Mouse (Mus musculus) stomach, postnatal 0 days (tissue): ENCODE results near the gene Mrpl48.

Source experiments
- CTCF ChIP-seq: IDR thresholded peaks from 2 replicates; pipeline ENCODE4 v1.5.1; 2016; ENCODE audit warnings: antibody characterized with exemption, low read depth, mild to moderate bottlenecking, moderate library complexity
- EP300 ChIP-seq: optimal IDR thresholded peaks from 2 replicates; pipeline ENCODE3; 2016; ENCODE audit warnings: antibody characterized with exemption

DNA sequence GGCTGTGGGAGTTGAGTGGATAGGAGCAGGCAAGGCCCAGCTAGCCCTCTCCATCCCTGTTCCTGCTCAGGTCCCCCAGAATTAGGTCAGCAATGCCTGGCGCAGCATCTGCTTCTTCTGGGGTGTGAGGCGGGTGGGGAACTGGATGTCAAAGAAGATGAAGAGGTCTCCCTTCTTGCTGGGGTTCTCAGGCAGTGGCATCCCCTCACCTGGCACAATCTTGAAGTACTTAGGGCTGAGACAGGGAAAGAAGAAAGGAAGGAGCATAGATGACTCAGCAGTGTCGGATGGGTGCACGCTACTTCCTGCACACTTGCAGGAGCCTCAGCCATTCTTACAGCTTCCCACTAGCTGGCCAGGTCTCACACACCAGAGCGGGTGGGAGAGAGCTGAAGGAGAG is 105.0 kb downstream of the Mrpl48 start:
- TF ChIP-seq EP300 = no peak
- no peak for TF ChIP-seq CTCF
